Mouse (Mus musculus) fibroblast of lung, adult 2 months (primary cell): ENCODE data around the gene Il3.
A peak's percentile ranks its signal among the peaks of the same experiment; 100 is the strongest.
"Not testable (repeated sequence)": the region's sequence is repeated elsewhere in the genome, so short reads cannot be mapped to it uniquely, and the experiment has no call there.

Experiments
- DNase-seq: peaks from one replicate; pipeline ENCODE4 v3.0.0-alpha.2; 2011; ENCODE audit warnings: low read depth

Il3 gene

DNA sequence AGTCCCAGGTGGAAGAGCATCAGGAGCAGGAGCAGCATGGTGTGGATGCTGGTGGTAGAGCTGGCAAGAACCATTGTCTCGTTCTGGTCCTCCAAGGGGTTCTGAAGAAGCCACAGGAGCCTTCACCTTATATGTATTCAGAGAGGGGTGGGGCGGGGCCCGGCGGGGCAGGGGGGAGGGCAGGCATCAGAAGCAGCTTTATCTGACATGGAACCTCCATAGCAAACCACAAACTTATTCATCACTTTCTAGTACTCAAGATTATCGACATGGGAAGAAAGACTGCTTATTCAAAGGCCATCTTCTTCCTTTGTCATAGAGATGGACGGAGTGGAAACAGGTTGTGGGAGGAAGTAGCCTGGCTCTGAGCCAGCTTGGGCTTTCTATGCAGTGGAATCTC is at the start of gene Il3:
Gene Il3, minus strand, starts transcription at position 101 of the 400 bp plus-strand sequence.
- DNase-seq, result no peak

DNA sequence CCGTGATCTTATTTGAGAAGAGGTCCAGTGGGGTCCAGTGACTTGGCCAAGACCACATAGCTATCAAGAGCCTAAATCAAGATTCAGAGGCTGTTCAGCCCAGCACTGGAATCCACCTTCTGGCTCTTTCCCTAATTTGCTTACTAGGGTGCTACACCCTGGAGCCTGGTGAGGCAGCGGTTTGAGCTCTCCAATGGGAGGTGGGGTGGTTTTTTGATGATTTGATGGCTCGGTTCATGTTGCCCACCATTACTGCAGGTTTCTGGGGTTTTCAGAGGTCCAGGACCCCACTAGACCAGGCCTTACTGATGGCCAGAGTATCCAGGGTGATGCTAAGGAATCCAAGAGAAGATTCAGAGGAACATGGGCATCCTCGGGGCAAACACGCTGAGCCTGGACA is 48.3 kb upstream of the Il3 start:
- no peak for DNase-seq

DNA sequence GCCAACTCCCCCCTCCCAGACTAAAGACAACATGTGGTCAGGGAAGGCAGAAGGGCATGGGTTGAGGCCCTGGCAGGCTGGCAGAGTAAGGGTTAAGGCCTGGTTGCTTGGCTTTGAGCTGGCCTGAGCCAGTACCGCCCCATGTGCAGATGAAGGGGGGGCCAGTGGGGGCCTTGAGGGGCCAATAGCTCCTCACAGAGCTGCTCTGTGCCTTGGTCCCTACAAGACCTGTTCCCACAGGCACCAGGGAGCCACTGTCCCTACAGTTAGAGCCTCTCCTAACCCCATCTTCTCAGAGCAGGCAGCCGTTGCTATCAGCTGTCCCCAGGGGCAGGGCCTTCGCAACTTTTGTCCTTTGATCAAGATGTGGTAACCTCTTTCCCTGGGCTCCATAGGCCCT is 47.7 kb upstream of the Il3 start:
- DNase-seq, result no peak

DNA sequence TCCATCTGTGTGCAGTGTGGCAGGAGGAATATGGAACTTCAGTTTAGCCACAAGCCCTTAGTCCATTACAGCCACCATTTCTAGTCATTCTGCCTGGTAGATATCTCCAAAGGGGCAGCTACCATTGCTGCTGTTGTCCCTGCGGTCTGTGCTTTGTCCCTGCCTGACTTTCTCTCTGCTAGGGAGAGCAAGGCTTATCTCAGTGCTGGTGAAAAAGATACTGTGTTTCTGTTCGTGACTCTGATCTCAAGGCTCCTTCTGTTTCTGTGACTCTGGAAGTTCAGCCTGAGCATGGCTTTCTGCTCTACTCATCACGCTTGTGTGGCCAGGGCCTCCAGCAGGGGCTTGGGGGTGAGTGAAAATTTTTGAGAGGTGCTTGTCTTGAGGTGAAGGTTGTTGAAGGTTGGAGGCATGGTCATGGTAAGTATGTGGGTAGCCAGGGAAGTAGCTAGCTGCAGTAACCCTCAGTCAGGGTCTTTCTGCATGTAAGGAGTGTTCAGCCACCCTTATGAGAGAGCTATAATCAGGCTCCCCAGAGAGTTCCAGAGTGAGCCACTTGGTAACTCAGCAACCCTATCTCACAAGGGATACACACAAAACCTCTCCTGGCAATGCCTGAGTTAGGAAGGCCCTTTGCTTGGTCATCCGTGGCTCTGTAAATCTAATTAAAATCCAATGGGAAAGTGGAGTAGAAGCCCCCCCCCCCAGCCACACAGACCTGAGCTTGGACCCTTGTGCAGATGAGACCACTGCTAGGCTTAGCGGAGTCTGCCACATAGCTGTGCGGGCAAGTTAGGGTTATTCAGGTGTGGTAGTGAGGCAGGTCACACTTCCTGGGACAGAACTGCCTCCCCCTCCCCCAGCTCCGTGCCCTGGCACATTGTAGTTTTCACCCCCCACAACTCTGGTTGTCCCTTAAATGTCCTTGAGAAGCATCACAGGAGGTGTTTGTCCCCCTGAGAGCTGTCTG is 46.6 kb upstream of the Il3 start:
- DNase-seq, result no peak

DNA sequence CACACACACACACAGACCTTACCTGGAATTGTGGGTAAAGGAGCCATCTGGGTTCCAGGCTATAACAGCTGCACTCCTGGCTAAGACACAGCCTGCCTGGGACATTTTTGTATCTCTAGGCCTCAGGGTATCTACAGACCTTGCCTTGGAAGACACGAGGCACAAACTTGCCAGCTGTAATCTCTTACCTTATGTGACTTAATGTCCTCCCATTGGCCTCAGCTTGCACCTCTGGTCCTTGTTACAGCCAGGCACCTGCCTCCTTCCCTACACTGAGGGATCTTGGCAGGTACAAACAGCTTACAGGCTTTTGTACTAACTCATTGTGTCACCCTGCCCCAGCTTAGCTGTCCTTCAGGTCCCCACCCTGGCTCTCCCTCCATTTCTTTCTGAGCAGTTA is 45.5 kb upstream of the Il3 start:
- no peak for DNase-seq

DNA sequence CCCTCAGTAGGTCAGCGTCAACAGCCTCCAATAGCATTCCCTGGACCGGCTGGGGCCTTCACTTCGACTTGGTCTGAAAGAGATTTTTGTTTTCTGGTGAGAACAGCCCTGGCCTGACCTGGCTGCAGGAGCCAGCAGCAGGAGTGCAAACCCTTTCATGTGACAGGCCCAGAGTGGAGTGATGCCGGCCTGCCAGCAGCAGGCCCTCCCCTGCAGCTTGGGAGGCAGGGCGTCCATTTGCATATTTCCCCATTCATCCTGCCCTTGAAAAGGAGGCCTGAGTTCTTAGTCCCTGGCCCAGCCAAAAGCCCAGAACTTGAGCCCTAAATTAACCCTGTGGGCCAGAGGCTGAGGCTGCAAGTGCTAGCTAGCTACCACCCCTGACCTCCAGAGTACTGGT is 44.9 kb upstream of the Il3 start:
- DNase-seq, result peak; percentile 73

DNA sequence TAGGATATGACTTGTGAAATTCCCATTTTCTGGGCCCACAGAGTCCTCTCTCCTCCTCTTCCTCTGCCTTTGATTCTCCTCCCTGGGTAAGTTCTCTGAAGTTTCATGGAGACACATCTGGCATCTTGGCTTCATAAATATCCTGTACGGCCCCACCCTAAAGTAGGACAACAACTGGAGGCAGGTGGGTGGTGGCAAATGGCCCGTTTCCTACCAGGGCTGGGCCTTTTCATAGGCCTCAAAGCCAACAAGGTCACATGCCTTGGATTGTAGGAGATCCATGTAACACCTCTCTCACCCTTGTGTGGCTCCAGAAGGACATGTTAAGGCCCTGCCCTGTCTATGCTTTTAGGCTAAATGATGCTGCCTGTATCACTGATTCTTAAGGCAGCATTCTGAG is 43.5 kb upstream of the Il3 start:
- DNase-seq, result no peak

DNA sequence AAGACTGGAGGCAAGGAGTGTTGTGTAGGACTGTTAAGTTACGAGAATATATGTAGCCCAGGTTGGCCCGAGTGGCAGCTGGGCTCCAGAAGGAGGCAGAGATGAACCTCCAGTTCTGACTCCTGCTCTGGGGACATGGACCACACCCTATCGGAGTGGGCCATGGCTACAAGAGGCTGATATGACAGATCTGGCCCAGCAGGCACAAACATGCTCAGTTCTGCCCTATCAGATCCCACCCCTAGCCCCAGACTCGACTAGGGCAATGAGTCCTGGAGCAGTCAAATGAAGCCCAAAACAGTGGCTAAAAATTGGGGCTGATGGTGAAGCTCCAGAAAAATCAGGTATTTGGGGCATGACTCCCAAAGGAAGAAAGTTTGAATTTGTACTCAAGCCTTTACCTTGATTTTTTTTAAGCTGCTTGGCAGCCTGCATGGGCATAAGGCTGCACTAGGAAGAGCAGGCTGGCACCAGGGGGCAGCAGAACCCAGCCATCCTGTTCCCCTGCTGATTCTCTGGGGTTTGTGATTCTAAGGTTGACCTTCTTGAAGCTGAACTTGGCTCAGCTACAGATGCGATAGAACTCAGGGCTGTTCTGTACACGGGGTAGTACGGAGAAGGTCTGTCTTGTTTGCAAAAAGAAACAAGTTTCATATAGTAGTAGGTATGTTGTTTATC is 40.2 kb upstream of the Il3 start:
- DNase-seq, result no peak

DNA sequence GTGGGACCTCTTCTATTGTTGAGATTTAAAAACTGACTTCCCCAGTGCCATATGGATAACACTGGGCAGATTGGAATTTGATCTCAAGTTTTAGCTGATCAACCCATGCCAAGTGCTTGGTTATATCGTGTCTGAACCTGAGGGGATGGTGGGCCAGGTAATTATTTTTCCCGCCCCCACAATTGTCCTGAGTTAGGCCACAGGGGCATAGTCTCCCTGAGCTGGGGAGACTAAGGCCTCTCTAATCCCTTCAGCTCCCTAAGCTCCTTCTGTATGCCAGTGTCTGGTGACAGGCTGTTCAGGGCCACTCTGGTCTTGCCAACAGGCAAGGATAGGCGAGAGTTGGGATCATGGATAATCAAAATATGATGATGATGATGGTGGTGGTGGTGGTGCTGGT is 38.3 kb upstream of the Il3 start:
- DNase-seq, result no peak

DNA sequence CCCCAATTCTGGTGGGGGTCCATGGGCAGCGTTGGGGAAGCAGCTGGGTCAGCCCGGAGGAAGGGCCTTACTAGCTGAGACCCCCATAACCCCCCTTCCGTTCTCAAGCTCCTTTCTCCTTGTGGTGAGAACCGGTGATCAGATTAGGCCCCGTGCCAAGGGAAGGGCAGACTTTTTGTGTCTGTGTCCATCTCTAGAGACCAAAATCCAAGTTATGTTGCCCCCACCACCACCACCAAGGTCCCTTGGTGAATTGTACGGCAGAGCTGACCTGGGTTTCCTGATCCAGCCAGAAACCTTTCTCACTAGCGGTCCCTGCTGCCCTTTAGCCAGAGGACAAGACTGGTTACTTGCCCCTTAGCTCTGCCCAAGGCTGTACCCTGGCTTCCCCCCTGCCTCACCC is 37.4 kb upstream of the Il3 start:
- DNase-seq, result no peak

DNA sequence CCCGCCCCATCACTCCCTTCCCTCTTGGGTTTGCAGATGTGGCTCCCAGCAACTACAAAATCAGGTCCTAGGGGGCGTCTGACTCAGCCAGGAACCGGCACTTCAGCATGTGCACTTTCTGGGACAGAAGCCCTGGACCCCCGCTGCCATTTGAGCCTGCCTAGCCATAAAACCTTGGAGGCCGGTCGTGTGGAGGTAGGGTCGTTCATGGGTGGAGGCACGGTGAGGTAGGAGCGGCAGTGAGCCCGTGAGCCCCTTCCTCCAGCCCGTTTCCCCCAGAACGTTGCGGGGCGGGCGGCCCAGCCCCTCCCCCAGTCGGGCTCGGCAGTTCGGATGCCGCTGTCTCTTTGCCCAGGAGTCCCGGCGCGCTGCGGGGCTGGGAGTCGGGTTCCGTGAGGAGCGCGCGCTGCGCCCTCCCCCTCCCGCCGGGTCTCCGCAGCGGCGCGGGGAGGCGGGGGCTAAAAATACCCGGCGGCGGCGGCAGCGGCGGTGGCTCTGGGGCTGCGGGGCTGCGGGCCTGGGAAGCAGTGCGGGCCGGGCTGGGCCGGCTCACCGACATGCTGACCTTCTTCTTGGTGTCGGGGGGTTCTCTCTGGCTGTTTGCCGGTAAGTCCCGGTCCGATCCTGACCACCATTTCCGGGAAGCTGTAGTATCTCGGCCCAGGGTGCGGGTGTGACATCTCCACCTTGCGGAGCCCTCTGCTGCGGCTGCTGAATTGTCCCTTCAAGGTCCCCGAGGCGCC is 36.8 kb upstream of the Il3 start, which contains the start of gene Acsl6:
Gene Acsl6, plus strand, starts transcription at position 71 of the 743 bp plus-strand sequence.
- no peak for DNase-seq

DNA sequence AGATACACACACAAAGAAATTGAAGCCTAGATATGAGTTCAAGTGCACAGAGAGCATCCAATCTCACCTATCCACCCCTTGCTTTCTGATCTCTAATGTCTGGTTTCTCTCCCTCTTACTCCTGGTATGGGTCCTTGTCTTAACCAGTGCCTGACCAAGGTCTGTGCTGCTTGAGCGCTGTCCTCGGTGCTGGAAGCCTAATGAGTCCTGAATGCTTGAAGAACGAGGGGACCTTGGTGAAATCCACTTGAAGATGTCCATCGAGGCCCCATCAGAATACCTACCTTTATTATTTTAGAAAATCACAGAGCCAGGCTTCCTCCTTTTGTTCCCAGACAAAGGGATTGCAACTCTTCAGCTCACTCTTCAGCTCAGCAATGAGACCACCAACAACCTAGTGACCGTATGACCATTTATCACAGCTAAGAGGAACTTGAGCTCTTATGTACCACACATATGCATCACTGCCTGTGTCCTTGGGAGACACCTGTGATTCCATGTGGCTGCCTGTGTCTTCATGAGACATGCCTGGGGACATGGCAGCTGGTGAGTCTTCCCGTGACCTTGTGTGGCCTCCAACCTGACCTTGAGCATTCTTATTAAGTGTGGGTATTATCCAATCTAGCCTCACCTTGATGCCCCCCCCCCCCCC is 36.1 kb upstream of the Il3 start:
- no peak for DNase-seq

DNA sequence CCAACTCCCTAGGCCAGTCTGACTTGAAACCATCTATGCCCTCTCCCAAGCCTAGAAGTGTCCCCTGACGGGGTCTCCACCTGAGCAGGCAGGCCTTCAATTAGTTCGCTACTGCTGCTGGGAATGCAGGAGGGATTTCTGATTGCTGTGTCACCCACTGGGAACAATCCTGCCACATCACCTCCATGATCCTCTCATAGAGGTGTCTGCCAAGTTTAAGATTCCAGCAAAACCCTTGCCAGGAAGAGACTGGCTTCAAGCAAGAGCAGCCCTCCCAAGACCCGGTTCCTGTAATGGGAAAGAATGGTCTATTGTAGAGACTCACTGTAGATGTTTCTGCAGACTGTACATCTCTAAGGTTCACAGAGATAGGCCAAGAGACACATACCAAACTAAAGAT is 35.5 kb upstream of the Il3 start:
- no peak for DNase-seq

DNA sequence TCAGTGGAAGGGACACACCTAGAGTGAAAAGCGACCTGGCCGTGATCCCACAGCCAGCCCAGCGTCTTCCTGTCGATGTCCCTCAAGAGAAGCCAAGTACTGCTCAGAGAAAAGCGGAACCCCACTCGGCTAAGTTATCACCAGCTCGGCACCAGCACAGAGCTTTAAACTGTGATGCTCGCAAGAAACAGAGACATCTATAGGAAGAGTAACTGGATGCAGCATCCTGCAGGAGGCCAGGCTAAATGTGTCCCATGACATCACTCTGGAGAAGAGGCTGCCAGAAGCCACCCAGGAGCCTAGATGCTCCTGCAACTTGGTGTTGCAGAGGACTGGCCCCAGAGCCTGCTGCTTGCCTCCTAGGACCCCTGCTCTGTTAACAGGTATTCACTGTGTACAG is 34.9 kb upstream of the Il3 start:
- DNase-seq, result no peak

DNA sequence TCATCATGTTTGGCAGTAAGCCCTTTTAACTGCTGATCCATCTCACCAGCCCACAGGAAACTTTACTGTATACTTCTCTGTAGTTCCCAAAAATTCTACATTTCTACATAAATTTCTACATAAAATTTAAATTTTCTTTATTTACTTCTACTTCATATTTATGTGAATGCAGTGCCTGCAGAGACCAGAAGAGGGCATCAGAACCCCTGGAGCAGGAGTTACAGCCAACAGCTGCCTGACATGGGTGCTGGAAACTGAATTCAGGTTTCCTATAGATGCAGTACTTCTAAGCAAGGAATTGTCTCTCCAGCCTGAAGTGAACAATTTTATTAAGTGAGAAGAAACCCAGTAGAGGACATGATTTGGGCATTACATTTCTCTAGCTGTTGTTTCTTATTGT is 31.7 kb upstream of the Il3 start:
- no peak for DNase-seq

DNA sequence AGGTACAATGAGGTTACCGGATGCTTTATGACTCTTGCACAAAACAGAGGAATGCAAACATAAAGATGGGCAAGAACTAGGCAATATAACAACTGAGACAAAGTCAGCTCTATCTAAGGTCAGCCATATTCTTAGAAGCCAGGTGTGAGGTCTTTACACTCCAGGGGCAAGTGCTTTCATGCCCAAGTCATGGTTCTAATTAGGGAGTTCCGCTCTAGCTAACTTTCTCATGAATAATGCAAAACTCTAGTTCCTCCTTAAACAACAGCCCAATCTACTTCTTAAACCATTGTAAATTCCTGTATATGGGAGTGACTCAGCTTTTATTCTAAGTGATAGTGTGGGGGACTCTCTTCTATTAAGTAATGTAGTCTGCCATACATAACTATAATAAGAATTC is 30.4 kb upstream of the Il3 start:
- not testable (repeated sequence) for DNase-seq

DNA sequence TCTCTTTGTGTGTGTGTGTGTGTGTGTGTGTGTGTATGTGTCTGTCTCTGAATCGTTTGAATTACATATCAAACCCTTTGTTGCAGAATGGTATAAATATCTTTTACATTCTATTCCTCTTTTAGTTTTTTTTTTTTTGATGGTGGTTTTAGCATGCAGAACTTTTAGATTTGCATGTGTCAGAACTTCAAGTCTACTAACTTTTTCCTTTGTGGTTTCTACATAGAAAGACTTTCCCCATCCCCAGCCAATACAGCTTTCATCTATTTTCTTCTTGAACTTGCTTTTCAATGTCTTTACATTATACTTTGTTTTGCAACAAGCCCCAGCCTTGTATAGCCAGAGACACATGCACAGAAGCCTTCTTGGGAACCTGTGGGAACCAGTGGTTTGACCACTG is 29.7 kb upstream of the Il3 start:
- no peak for DNase-seq

DNA sequence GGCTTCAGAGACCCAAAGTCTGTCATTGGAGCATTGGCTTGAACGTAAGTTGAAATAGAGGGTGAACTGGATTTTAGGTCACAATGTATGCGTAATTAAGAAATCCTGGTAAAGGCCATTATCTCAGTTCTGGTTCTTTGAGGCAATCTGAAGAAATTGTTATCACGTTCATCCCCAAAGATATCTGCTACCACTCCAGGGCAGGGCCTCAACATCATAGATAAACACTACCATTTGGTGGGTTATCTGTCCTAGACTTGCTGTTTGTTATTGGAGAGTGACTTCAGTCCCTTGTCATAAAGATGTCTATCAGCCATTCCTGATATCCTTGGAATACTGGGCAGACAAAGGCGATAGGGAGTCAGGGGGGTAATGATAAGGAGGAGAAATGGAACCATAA is 28.9 kb upstream of the Il3 start:
- DNase-seq, result no peak

DNA sequence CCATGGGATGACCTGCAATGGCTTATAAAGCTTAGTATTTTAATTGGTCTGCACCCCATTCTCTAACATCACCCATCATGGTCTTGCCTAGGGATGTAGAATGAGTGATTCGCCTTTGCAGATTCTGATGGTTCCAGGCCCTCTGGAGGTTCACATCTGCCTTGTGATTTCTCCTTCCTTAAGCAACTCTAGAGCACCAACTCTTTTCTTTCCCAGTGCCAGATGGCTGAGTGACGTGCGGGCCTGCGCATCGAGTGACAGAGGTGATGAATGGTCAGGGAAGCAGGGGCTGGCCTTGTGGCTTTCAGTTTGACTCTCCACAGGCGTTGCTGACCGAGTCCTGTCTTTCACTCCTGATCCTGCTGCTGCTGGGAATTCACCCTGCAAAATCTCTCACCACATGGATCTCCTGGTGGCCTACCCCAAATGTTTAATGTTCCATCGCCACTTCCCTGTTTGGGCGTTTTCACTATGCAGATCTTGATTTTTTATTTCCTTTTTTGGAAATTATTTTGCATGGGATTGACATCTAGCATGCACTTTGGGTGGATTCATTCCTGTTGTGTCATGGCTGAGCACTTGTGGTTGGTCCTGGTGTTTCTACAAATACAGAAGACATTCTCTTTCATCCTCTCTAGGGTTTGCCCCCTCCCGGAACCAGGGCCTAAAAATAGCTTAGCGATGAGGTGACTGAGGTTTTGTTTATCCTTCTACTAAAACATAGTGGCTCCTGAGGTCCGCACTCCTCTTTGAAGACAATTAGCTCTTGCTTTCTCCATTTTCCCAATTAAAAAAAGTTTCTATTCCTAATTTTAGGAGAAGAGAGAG is 27.1 kb upstream of the Il3 start:
- no peak for DNase-seq

DNA sequence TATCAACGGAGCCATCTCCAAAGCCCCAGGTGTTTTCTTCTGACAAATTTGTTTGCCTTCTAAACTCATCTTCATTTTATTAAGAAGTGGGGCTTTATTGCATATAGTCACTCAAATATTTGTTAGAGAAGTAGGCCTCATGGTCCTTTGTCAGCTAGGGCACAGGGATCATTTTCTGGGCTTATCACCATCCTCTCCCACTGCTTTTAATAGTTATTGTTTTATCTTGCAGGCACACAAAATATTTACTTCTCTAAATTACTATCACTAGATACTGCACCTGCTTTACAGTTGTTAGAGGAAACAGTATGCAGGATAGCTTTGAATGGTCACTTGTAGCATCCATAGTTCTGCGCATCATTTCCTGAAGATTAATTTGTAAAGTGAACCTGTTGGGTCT is 25.1 kb upstream of the Il3 start:
- DNase-seq, result no peak

DNA sequence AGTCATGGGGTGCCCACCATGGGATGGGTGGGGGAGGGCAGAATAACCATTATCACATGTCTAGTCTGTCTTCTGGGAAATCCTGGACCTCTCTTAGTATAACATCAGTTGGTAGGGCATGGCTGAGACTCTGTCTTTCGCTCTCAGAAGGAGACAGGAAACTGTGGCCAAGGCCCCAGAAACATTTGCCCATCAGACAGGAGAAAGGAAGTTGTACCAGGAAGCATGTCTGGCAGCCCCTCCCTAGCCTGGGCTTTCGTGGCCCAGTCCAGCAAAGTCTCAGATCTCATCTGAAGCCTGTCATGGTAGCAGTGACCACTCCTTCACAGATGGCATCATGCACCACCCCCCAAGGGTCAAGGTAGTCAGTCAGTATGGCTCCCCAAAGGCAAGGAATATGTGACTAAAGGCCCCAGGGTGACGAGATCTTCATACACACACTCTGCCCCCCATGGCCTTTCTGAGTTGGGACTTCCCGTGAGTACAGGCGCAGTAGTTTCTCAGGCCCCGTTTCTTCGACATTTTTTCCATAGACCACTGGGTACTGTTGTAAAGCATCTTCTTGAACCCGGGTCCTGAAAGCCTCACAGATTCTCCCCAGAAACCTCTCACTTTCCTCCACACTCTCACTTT is 20.9 kb upstream of the Il3 start:
- DNase-seq, result no peak
